ENCODE assay signal across 10 mouse cellular contexts in genomic region chr7:112272692-112273091, GRCm38 (mm10). TPM values are rescaled to one million over a fixed set of nuclear protein-coding genes. Genes with fewer than 3 reads are reported as not detected.
DNase-seq lines count a peak whose midpoint lies in the region; ATAC-seq and TF ChIP-seq lines count a peak whose summit lies in the region.
"Had no signal": no experiment of that assay in that cellular context is flagged by ENCODE, and none has a peak within 500 bp of the region (broad histone marks: within the 10 kb centered on the region; RNA-seq: fewer than 3 reads in every experiment).

No protein-coding gene starts in this region.

- H3K4me1 ChIP-seq in lung, adult 2 months (ENCODE audit: control insufficient read depth, insufficient read depth, low read length), result peaks cover 49% of the 10 kb centered on the region
- H3K4me1 ChIP-seq in forebrain, postnatal 0 days (ENCODE audit: insufficient read depth), result peaks cover 3% of the 10 kb centered on the region; the same call in 1 of the 2 replicates
- H3K4me1 ChIP-seq in heart, embryonic 16.5 days (ENCODE audit: control insufficient read depth, insufficient read depth, low read length), result peaks cover 95% of the 10 kb centered on the region
- peaks cover 45% of the 10 kb centered on the region for H3K4me1 ChIP-seq in stomach, embryonic 15.5 days

- no peaks in the 10 kb centered on the region for H3K9me3 ChIP-seq in forebrain, postnatal 0 days (ENCODE audit: low read length)
- H3K9me3 ChIP-seq in heart, embryonic 16.5 days (replicated peaks; ENCODE audit: control insufficient read depth, low read length), result no peaks in the 10 kb centered on the region
- no peaks in the 10 kb centered on the region for H3K9me3 ChIP-seq in stomach, embryonic 15.5 days

- no peak for TF ChIP-seq POLR2A in lung, adult 2 months (IDR thresholded peaks at IDR 0.05; ENCODE audit: borderline replicate concordance, extremely low read depth, low read depth, low read length)

- peak; percentile 30 for DNase-seq in lung, postnatal 10 days
- no peak for DNase-seq in lung, adult 2 months
- peak; percentile 30 for DNase-seq in forebrain, postnatal 0 days
- DNase-seq in frontal cortex, postnatal 25 days (ENCODE audit: low spot score in 2 of 2), result no peak
- DNase-seq in cerebellum, postnatal 25 days, result no peak
- DNase-seq: right cerebral cortex, postnatal 25 days had no signal

- H3K36me3 ChIP-seq in forebrain, postnatal 0 days (ENCODE audit: insufficient read depth), result no peaks in the 10 kb centered on the region; the same call in 1 of the 2 replicates
- peaks cover 22% of the 10 kb centered on the region for H3K36me3 ChIP-seq in heart, embryonic 16.5 days (ENCODE audit: control insufficient read depth, insufficient read depth)
- no peaks in the 10 kb centered on the region for H3K36me3 ChIP-seq in stomach, embryonic 15.5 days

- no peak overlapping the region for H3K4me2 ChIP-seq in forebrain, postnatal 0 days (ENCODE audit: low read depth)
- H3K4me2 ChIP-seq in heart, embryonic 16.5 days (ENCODE audit: low read depth, low read length), result peak overlapping the region; percentile 3; the same call in 1 of the 2 replicates
- no peak overlapping the region for H3K4me2 ChIP-seq in stomach, embryonic 15.5 days

- 16% methylated on average over 5 of the region's 5 CpGs for WGBS in lung, adult 2 months
- 17% methylated on average over 5 of the region's 5 CpGs for WGBS in forebrain, postnatal 0 days
- 24% methylated on average over 5 of the region's 5 CpGs for WGBS in heart, embryonic 16.5 days
- WGBS in stomach, embryonic 15.5 days, result 58% methylated on average over 5 of the region's 5 CpGs

- H3K27ac ChIP-seq in forebrain, postnatal 0 days (ENCODE audit: low read depth, low read length), result no peak overlapping the region
- H3K27ac ChIP-seq in heart, embryonic 16.5 days (ENCODE audit: low read length), result peak overlapping the region; percentile 94
- H3K27ac ChIP-seq in stomach, embryonic 15.5 days, result peak overlapping the region; percentile 35; the same call in 1 of the 2 replicates
- H3K27ac ChIP-seq: kidney, postnatal 0 days had no signal

- ATAC-seq in forebrain, postnatal 0 days, result peak; percentile 38; the same call in 1 of the 2 replicates
- no peak for ATAC-seq in heart, embryonic 16.5 days (replicated peaks; ENCODE audit: extremely low read depth, insufficient read depth, low FRiP score)
- ATAC-seq in stomach, embryonic 15.5 days (ENCODE audit: insufficient read depth, low FRiP score, low read depth), result no peak
- ATAC-seq: activated CD4-positive, CD25-positive, alpha-beta regulatory T cell, adult 4 months had no signal

- no peak for TF ChIP-seq CTCF in lung, adult 2 months (IDR thresholded peaks at IDR 0.05; ENCODE audit: insufficient read depth, low read length)
- TF ChIP-seq CTCF in forebrain, postnatal 0 days (IDR thresholded peaks at IDR 0.05; ENCODE audit: low read depth), result no peak

- no peak overlapping the region for H3K4me3 ChIP-seq in lung, adult 2 months (replicated peaks; ENCODE audit: extremely low read depth, low read depth, low read length)
- H3K4me3 ChIP-seq in forebrain, postnatal 0 days (ENCODE audit: low read depth, low read length), result no peak overlapping the region
- H3K4me3 ChIP-seq in heart, embryonic 16.5 days (ENCODE audit: low read length), result no peak overlapping the region
- H3K4me3 ChIP-seq in stomach, embryonic 15.5 days (replicated peaks), result no peak overlapping the region

- no peaks in the 10 kb centered on the region for H3K27me3 ChIP-seq in forebrain, postnatal 0 days (ENCODE audit: insufficient read depth, low read length)
- no peaks in the 10 kb centered on the region for H3K27me3 ChIP-seq in heart, embryonic 16.5 days (ENCODE audit: control insufficient read depth, insufficient read depth, low read length)
- no peaks in the 10 kb centered on the region for H3K27me3 ChIP-seq in stomach, embryonic 15.5 days (replicated peaks)

- no peak overlapping the region for H3K9ac ChIP-seq in forebrain, postnatal 0 days
- peak overlapping the region; percentile 45 for H3K9ac ChIP-seq in heart, embryonic 16.5 days (ENCODE audit: low read length)
- H3K9ac ChIP-seq in stomach, embryonic 15.5 days, result no peak overlapping the region

RNA-seq across cellular contexts. Expression of gene Mical2, which starts 47.0 kb away (rescaled TPM):
- 49.0 and 58.2 TPM in 2 replicates for polyA plus RNA-seq in lung, adult 2 months (2012; rRNA removed)
- 28.6 and 29.0 TPM in 2 replicates for total RNA-seq in forebrain, postnatal 0 days (2014; rRNA removed)
- 16.3 and 18.3 TPM in 2 replicates for polyA plus RNA-seq in forebrain, postnatal 0 days (2015; fragmentation: Nextera tagmentation; extraction: Ambion mirVana)
- polyA plus RNA-seq in heart, embryonic 16.5 days (2015; fragmentation: Nextera tagmentation; extraction: Ambion mirVana), result 128 and 145 TPM in 2 replicates
- 12.5 and 12.7 TPM in 2 replicates for polyA plus RNA-seq in stomach, embryonic 15.5 days (2015; fragmentation: Nextera tagmentation; extraction: Ambion mirVana)

Comparison
In these comparisons a context has a peak if more than half of its experiments do, and no peak if none do; other contexts are left out.
1. DNase-seq: peak in lung, postnatal 10 days (single experiment) and forebrain, postnatal 0 days (single experiment); none in lung, adult 2 months (single experiment), frontal cortex, postnatal 25 days (0 of 2) and cerebellum, postnatal 25 days (0 of 2).